Mouse (Mus musculus) megakaryocyte, embryonic 14.5 days (primary cell): Measurements from ENCODE around the gene Greb1.

ENCODE experiments used
- FLI1 ChIP-seq: IDR thresholded peaks from 2 replicates; pipeline ENCODE4 v1.6.1; 2012; ENCODE audit warnings: low read length, inconsistent platforms, mixed read lengths
- GATA1 ChIP-seq: IDR thresholded peaks from 3 replicates; pipeline ENCODE4 v1.6.1; 2012; ENCODE audit warnings: mixed read lengths, low read length, inconsistent platforms, borderline replicate concordance

DNA sequence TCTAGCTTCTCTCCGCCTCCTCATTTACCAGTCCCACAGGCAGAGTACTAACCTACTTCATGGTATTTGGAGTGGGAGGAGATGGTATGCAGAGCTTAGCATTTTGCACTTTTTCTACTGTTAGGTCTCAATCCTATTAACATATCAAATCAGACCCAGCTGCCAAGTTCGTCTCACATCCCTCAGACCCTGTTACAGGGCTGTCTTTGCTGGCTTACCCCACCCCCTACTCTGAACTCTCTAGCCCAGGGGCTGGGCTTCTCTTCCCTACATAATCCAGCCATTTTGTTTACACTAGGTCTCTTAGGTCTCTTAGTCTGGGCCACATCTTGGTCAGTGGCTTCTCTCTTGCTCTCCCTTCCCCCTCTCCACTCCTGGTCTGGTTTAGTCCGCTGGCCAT lies 131.5 kb downstream of the Greb1 start:
- no peak for TF ChIP-seq GATA1
- TF ChIP-seq FLI1 = no peak
